Mouse (Mus musculus): ENCODE measurements around the gene Hlx. TPM values are rescaled to one million over a fixed set of nuclear protein-coding genes. Genes with fewer than 3 reads are reported as not detected.

Hlx gene
- polyA plus RNA-seq, 1 experiment from 2014 or later = 5.4 TPM

DNA sequence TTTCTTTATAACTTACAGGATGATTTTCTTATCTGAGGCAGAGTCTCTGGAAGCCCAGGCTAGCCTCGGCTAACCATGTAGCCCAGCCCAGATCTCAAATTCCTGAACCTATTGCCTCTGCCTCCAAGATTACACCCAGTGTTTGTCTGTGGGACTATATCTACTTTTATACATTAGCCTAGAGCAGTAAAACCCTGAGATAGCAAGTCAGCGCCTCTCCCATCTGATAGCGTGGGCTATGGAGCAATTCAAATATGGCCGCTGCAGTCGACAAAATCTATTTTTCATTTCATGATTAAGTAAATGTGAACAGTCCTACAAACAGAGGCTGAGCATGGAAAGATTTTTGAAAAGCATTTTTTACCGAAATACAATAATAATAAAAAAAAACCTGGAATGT, 16.7 kb downstream of the Hlx start:
- Histone ChIP-seq H3K4me1 (replicated peaks; ENCODE audit: control insufficient read depth, insufficient read depth) (no peaks in the 10 kb centered on the region), H3K27ac (replicated peaks) (no peak overlapping the region), H3K9ac (ENCODE audit: low read length) (no peak overlapping the region), H3K27me3 (ENCODE audit: control insufficient read depth, insufficient read depth, low read length) (peaks cover 27% of the 10 kb centered on the region; the same call in 1 of the 2 replicates), H3K4me3 (ENCODE audit: low read depth, low read length) (no peak overlapping the region), H3K4me2 (replicated peaks; ENCODE audit: low read depth) (no peak overlapping the region), H3K36me3 (ENCODE audit: control insufficient read depth, insufficient read depth, low read length) (no peaks in the 10 kb centered on the region), H3K9me3 (ENCODE audit: control insufficient read depth, low read length) (no peaks in the 10 kb centered on the region)
- no peak for TF ChIP-seq CTCF (IDR thresholded peaks at IDR 0.05; ENCODE audit: low read depth)
- no peak for TF ChIP-seq EP300 (optimal IDR thresholded peaks at IDR 0.05)
- 29% methylated on average over 6 of the region's 6 CpGs for WGBS
- no peak for DNase-seq (ENCODE audit: low spot score)
- ATAC-seq (ENCODE audit: low FRiP score, low TSS enrichment) = no peak

DNA sequence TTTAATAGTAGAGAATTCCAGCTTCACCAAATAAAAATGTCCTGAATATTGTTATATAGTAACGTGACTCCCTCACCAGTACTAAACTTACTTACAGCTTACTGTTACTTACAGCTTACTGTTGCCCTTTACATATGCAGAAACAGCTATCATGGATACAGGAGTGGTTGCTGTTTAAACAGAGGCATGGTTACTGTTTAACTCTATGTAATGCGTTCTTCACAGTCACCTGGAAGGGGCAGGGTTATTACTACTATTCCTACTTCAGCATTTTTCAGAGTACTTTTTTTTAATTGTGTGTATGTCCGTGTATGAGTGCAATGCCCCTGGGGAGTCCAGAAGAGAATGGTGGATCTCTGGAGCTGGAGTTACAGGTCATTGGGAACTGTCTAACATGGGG, 17.9 kb downstream of the Hlx start:
- peaks cover 17% of the 10 kb centered on the region; the same call in 1 of the 2 replicates for H3K27me3 ChIP-seq (ENCODE audit: control insufficient read depth, insufficient read depth, low read length)
- TF ChIP-seq EP300 (optimal IDR thresholded peaks at IDR 0.05) = no peak
- TF ChIP-seq CTCF (IDR thresholded peaks at IDR 0.05; ENCODE audit: low read depth) = no peak
- no peaks in the 10 kb centered on the region for H3K9me3 ChIP-seq (ENCODE audit: control insufficient read depth, low read length)
- ATAC-seq (ENCODE audit: low FRiP score, low TSS enrichment) (no peak), DNase-seq (ENCODE audit: low spot score) (no peak)
- H3K4me3 ChIP-seq (ENCODE audit: low read depth, low read length) = no peak overlapping the region
- no peak overlapping the region for H3K4me2 ChIP-seq (replicated peaks; ENCODE audit: low read depth)
- H3K9ac ChIP-seq (ENCODE audit: low read length) = no peak overlapping the region
- H3K27ac ChIP-seq (replicated peaks) = no peak overlapping the region
- H3K36me3 ChIP-seq (ENCODE audit: control insufficient read depth, insufficient read depth, low read length) = no peaks in the 10 kb centered on the region
- 24% methylated on average over 3 of the region's 3 CpGs for WGBS
- no peaks in the 10 kb centered on the region for H3K4me1 ChIP-seq (replicated peaks; ENCODE audit: control insufficient read depth, insufficient read depth)

DNA sequence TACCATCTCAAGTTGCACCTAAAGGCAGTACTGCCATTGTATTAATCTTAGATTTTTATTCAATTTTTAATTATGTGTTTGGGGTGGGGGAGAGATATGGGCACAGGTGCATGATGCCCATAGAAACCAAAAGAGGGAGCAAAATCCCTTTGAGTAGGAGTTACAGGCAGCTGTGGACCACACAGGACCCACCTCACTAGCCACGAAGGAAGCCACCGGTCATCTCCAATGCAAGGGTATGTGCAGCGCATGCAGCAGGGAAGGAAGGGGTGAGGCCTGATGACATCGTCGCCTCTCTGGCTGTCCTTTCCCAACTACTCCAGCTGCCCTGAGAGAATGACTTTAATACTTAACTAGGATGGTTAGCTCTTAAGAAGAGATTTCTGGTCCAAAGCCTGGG, 18.7 kb downstream of the Hlx start:
- 76% methylated on average over 5 of the region's 5 CpGs for WGBS
- Histone ChIP-seq H3K27ac (replicated peaks) (no peak overlapping the region), H3K27me3 (ENCODE audit: control insufficient read depth, insufficient read depth, low read length) (peaks cover 17% of the 10 kb centered on the region; the same call in 1 of the 2 replicates), H3K9ac (ENCODE audit: low read length) (no peak overlapping the region), H3K36me3 (ENCODE audit: control insufficient read depth, insufficient read depth, low read length) (no peaks in the 10 kb centered on the region), H3K4me1 (replicated peaks; ENCODE audit: control insufficient read depth, insufficient read depth) (no peaks in the 10 kb centered on the region), H3K9me3 (ENCODE audit: control insufficient read depth, low read length) (no peaks in the 10 kb centered on the region), H3K4me2 (replicated peaks; ENCODE audit: low read depth) (no peak overlapping the region), H3K4me3 (ENCODE audit: low read depth, low read length) (no peak overlapping the region)
- no peak for DNase-seq (ENCODE audit: low spot score)
- ATAC-seq (ENCODE audit: low FRiP score, low TSS enrichment) = no peak
- no peak for TF ChIP-seq EP300 (optimal IDR thresholded peaks at IDR 0.05)
- no peak for TF ChIP-seq CTCF (IDR thresholded peaks at IDR 0.05; ENCODE audit: low read depth)

DNA sequence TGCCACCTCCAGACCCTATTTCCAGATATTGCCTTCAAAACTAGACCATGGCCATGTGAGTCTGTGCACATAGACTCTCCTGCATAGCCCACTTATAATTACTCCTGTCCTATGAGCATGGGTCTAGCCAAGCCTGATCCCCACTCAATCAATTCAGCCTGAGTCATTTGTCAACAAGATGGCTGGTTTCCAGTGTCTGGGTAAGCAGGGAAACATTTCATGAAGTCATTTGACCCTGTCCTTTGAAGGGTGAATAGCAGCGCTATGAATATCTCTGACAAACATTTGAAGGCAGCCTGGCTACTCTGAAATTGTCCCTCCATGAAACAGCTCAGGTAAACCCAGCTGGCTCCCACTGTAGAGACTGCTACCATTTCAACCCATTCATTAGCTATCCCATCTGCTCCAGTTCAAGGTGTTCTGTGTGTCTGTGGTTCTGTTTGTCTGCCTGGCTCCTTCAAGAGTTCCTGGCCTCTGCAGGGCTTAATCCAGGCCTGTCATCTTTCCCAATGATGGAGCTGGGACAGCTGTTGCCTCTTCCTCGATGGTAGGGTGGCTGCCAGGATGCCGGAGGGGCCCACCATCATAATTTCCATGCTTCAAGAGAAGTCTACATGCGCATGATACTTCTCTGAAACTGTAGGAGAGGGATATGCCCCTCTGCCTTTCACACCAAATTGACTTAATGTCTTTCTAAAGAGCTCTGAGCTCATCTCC, 24.7 kb downstream of the Hlx start:
- H3K9ac ChIP-seq (ENCODE audit: low read length) = no peak overlapping the region
- TF ChIP-seq CTCF (IDR thresholded peaks at IDR 0.05; ENCODE audit: low read depth) (no peak), EP300 (optimal IDR thresholded peaks at IDR 0.05) (no peak)
- no peaks in the 10 kb centered on the region for H3K9me3 ChIP-seq (ENCODE audit: control insufficient read depth, low read length)
- DNase-seq (ENCODE audit: low spot score) = no peak
- H3K4me1 ChIP-seq (replicated peaks; ENCODE audit: control insufficient read depth, insufficient read depth) = no peaks in the 10 kb centered on the region
- no peak for ATAC-seq (ENCODE audit: low FRiP score, low TSS enrichment)
- no peaks in the 10 kb centered on the region for H3K36me3 ChIP-seq (ENCODE audit: control insufficient read depth, insufficient read depth, low read length)
- H3K4me3 ChIP-seq (ENCODE audit: low read depth, low read length) = no peak overlapping the region
- H3K27ac ChIP-seq (replicated peaks) = no peak overlapping the region
- H3K27me3 ChIP-seq (ENCODE audit: control insufficient read depth, insufficient read depth, low read length) = no peaks in the 10 kb centered on the region
- WGBS = 70% methylated on average over 4 of the region's 4 CpGs
- no peak overlapping the region for H3K4me2 ChIP-seq (replicated peaks; ENCODE audit: low read depth)

DNA sequence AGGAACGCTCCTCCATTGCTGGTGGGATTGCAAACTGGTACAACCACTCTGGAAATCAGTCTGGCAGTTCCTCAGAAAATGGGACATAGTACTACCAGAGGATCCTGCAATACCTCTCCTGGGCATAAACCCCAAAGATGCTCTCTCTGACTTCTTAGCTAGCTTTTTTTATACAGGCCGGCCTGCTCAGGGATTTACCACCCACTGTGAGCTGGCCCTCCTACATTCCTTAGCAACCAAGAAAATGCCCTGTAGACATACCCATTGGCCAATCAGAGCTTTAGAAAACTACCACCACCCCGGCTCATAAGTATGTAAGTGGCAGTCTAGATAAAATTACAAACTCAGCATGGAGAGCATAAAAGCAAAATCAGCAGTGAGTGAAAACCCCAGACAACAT, 27.5 kb downstream of the Hlx start:
- Histone ChIP-seq H3K9ac (ENCODE audit: low read length) (no peak overlapping the region), H3K27ac (replicated peaks) (no peak overlapping the region), H3K4me1 (replicated peaks; ENCODE audit: control insufficient read depth, insufficient read depth) (no peaks in the 10 kb centered on the region), H3K27me3 (ENCODE audit: control insufficient read depth, insufficient read depth, low read length) (no peaks in the 10 kb centered on the region), H3K4me2 (replicated peaks; ENCODE audit: low read depth) (no peak overlapping the region), H3K36me3 (ENCODE audit: control insufficient read depth, insufficient read depth, low read length) (no peaks in the 10 kb centered on the region), H3K4me3 (ENCODE audit: low read depth, low read length) (no peak overlapping the region), H3K9me3 (ENCODE audit: control insufficient read depth, low read length) (no peaks in the 10 kb centered on the region)
- ATAC-seq (ENCODE audit: low FRiP score, low TSS enrichment) (no peak), DNase-seq (ENCODE audit: low spot score) (no peak)
- TF ChIP-seq CTCF (IDR thresholded peaks at IDR 0.05; ENCODE audit: low read depth) (no peak), EP300 (optimal IDR thresholded peaks at IDR 0.05) (no peak)
- 55% methylated on average over 3 of the region's 3 CpGs for WGBS

DNA sequence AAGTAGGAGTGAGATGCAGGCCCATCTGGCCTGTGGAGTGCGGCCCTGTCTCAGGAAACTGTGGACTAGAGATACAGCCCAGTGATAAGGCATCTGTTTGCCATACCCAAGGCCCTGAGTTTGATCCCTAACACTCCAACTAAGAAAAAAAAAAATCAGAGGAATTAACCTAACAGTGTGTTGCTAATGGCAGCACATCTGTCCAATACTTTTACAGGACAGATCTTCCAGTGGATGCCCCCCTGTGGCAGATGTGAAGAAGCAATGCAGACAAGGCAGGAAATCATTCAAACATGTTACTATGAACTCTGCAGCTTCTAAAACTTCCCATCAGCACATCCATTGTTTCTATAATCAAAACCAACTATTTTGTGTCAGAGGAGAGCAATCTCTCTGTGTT, 33.1 kb downstream of the Hlx start:
- no peak overlapping the region for H3K27ac ChIP-seq (replicated peaks)
- 81% methylated on average over 1 of the region's 1 CpGs for WGBS
- ATAC-seq (ENCODE audit: low FRiP score, low TSS enrichment) (no peak), DNase-seq (ENCODE audit: low spot score) (no peak)
- no peak for TF ChIP-seq EP300 (optimal IDR thresholded peaks at IDR 0.05)
- peak; percentile 53 for TF ChIP-seq CTCF (IDR thresholded peaks at IDR 0.05; ENCODE audit: low read depth)
- H3K27me3 ChIP-seq (ENCODE audit: control insufficient read depth, insufficient read depth, low read length) = no peaks in the 10 kb centered on the region
- no peak overlapping the region for H3K4me2 ChIP-seq (replicated peaks; ENCODE audit: low read depth)
- no peak overlapping the region for H3K4me3 ChIP-seq (ENCODE audit: low read depth, low read length)
- H3K9me3 ChIP-seq (ENCODE audit: control insufficient read depth, low read length) = no peaks in the 10 kb centered on the region
- H3K4me1 ChIP-seq (replicated peaks; ENCODE audit: control insufficient read depth, insufficient read depth) = no peaks in the 10 kb centered on the region
- no peaks in the 10 kb centered on the region for H3K36me3 ChIP-seq (ENCODE audit: control insufficient read depth, insufficient read depth, low read length)
- H3K9ac ChIP-seq (ENCODE audit: low read length) = no peak overlapping the region
